Mouse (Mus musculus) cortical plate, adult 2 months (tissue): ENCODE results near the gene Fads2. TPM values are rescaled to one million over a fixed set of nuclear protein-coding genes. Genes with fewer than 3 reads are reported as not detected.
A peak's percentile ranks its signal among the peaks of the same experiment; 100 is the strongest.

Experiments
- H3K27ac ChIP-seq: fragments of 200-500 bp; 2 replicates; pipeline ENCODE4 v1.5.1; 2012; ENCODE audit warnings: low read length, control low read depth, inconsistent platforms; ENCODE audit not compliant: insufficient read depth
- H3K4me1 ChIP-seq: fragments of 200-500 bp; 2 replicates; pipeline ENCODE4 v1.6.1; 2011; ENCODE audit warnings: low read length; ENCODE audit not compliant: control insufficient read depth, insufficient read depth
- H3K4me3 ChIP-seq: fragments of 200-500 bp; 2 replicates; pipeline ENCODE4 v1.5.1; 2011; ENCODE audit warnings: mild to moderate bottlenecking, low read length, control low read depth; ENCODE audit not compliant: insufficient read depth
- CTCF ChIP-seq: fragments of 200-500 bp; IDR thresholded peaks from 2 replicates; pipeline ENCODE4 v1.5.1; 2011; ENCODE audit warnings: mild to moderate bottlenecking, control low read depth, low read length; ENCODE audit not compliant: insufficient read depth; ENCODE audit errors: extremely low read depth
- POLR2A ChIP-seq: fragments of 200-500 bp; IDR thresholded peaks from 2 replicates; pipeline ENCODE4 v1.6.1; 2011; ENCODE audit warnings: mild to moderate bottlenecking, low read length, control low read depth; ENCODE audit not compliant: insufficient read depth; ENCODE audit errors: extremely low read depth
- polyA plus RNA-seq: library from polyadenylated mRNA; depleted of rRNA; stranded (reverse); fragments of >200 nt; gene quantifications from 2 replicates; pipeline ENCODE4 v1.2.3, GENCODE M21; 2012

Gene Fads2
- polyA plus RNA-seq, 1 experiment, result 163 TPM

DNA sequence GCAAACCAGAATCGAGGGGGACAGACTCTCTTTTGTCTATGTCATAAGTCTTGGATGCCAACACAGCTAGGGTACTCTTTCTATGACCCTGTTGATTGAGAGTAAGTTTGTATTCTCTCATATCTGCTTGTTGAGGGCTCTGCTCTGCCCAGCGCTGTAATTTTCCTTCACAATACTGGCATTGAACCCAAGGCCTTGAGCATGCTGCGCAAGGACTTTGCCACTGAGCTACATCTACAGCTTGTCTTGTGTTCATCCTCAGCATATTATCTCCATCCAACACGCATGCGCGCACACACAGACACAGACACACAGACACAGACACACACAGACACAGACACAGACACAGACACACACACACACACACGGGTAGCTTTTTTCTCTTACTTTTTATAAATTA, 21.2 kb downstream of the Fads2 start:
- Histone ChIP-seq H3K27ac (no peak overlapping the region), H3K4me3 (no peak overlapping the region), H3K4me1 (no peaks in the 10 kb centered on the region)
- TF ChIP-seq POLR2A, result no peak
- TF ChIP-seq CTCF, result no peak

DNA sequence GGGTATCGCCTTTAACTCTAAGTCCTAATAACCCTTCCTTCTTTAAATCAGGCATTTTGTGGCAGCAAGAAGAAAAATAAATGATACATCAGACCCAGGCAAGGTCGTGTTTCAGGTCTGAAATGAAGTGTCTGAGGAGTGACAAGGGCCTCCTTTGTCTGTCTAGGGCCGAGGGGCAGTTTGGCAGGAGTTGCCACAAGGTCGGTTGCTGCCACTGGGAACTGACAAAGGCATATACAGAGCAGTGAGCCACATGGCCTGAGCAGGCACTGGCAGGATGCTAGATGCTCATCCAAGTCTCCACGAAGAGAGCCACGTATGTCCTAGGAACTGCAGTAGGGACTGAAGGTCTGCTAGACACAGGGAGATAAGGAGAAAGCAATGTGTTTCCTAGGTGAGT, 23.2 kb downstream of the Fads2 start:
- TF ChIP-seq CTCF (no peak), POLR2A (no peak)
- no peak overlapping the region for H3K4me3 ChIP-seq
- no peaks in the 10 kb centered on the region for H3K4me1 ChIP-seq
- H3K27ac ChIP-seq, result no peak overlapping the region

DNA sequence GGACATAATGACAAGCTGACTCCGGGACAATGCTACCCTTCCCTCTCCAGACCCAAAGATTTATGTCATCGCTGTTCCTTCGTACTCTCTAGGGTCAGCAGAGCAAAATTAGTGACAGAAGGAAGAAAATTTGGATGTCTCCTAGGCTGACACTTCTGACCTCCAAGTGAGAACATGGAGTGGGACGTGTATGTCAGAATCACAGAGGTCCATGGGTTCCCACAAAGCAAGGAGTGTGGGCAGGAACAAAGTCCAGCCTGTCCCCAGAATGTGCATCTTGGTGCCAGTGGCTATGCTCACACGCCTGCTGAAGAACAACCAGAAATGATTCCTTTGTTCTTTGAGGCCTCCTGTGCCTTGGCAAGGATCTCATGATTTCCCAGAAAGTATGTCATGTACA, 28.4 kb downstream of the Fads2 start:
- Histone ChIP-seq H3K4me3 (no peak overlapping the region), H3K4me1 (no peaks in the 10 kb centered on the region), H3K27ac (no peak overlapping the region)
- no peak for TF ChIP-seq POLR2A
- TF ChIP-seq CTCF, result no peak

DNA sequence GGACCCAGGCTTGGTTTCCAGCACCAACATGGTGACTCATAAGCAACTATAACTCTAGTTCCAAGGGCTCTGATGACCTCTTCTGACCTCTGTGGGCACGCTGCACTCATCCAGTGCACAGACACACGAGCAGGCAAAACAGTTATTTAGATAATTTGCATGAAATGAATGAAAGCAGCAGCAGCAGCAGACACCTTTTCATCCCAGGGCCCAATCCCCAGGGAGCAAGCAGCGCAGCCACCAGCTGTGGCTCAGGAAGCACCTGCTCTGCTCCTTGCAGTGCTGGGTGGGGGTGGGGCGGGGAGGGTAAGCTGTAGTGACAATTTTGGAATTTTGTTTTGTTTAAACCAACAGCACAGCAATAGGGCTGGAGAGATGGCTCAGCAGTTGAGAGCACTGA, 29.7 kb downstream of the Fads2 start:
- TF ChIP-seq POLR2A (no peak), CTCF (no peak)
- Histone ChIP-seq H3K4me3 (no peak overlapping the region), H3K4me1 (no peaks in the 10 kb centered on the region), H3K27ac (no peak overlapping the region)

DNA sequence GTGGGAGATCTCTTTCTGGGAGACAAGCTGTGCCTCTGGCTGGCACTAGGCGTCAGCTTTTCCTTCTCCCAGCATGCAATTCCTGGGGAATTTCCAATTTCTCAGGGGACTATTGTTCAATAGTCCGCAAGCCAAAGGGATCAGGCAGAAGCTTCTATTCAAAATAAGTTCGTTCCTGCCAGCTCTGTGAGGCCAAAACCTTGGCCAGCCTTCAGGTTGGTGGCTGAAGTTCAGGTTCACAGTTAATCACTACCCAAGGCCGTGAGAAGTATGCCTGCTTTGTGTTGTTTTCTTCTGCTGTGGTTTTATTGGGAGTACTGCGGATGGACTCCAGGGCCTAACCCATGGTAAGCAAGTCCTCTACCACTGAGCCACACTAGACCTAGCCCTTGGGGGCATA, 30.4 kb downstream of the Fads2 start:
- 0 out of 2 replicates have a peak overlapping the region, but pooled peaks have one; percentile 12 for H3K27ac ChIP-seq
- H3K4me1 ChIP-seq, result no peaks in the 10 kb centered on the region
- TF ChIP-seq POLR2A, result no peak
- no peak; the same call in 1 of the 2 replicates for TF ChIP-seq CTCF

DNA sequence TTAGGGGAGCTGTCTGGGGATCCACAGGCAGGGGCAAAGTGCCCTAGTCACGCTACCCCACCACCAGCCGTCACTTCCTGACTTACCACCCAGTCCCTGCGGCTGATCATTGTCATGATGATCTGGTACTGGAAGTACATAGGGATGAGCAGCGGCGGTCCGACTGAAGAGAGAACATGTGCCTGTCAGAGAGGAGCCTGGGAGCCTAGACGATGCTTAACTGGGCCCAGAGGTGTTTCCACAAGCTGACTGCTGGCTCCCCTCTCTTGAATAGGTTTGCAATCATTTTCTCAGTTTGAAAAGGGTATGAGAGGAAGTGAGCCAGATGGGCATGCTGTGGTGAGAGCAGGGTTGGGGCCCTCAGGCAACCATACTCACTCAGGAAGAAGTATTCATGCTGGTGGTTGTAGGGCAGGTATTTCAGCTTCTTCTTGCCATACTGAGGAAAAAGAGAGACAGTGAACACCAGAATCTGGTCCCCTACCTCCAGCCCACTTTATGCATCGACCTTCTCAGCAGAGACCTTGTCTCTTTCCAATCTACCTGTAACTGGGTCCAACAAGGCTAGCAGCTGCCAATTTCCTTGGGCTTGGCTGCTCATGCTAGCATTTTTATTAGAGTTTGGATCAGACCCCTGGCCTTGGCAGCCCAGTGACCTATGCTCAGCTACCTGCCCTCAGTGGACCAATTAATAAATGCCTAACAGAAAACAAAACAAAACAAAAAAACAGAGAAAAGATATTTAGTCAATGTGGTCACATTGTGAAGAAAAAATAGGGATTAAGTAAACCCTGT, 31.2 kb downstream of the Fads2 start:
- no peaks in the 10 kb centered on the region for H3K4me1 ChIP-seq
- no peak overlapping the region for H3K4me3 ChIP-seq
- H3K27ac ChIP-seq, result 0 out of 2 replicates have a peak overlapping the region, but pooled peaks have one; percentile 12
- TF ChIP-seq CTCF, result no peak
- no peak for TF ChIP-seq POLR2A

More for the DNA sequence above, 30.4 kb downstream of the Fads2 start:
- H3K4me3 ChIP-seq, result no peak overlapping the region

DNA sequence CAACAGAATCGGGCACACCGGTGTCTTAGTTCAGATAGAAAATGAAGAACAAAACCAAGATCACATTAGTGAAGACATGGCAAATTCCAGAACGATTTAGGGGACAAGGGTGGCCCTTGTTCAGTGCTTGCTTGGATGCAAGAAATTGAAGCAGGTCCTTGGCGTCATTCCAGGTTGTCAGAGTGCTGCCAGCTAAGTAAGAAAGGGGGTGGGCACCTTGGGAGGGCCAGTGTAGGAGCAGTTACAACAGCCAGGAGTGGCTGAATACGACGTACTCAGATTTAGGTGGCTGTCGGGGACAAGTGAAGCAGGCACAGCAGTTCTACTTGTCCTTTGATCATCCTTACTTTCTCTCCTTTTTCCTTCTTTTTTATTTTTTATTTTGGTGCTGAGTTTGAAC, 33.8 kb downstream of the Fads2 start:
- Histone ChIP-seq H3K4me3 (no peak overlapping the region), H3K27ac (no peak overlapping the region), H3K4me1 (no peaks in the 10 kb centered on the region)
- TF ChIP-seq CTCF, result no peak
- TF ChIP-seq POLR2A, result no peak

DNA sequence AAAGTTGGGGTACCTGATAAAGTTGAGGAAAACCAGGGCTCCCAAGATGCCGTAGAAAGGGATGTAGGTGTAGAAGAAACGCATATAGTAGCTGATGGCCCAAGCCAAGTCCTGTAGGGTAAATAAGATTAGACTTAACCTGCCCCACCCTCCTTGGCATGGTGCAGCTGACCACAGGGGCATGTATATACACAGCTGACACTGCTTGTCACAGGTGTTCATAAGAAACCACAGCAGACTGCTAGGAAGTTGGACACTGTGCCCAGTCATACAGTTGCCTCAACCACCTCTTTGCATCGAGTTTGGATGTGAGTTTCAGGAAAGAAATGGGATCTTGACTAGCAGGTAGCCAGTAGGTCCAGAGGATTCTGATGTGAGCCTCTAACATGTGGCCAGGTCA, 35.0 kb downstream of the Fads2 start:
- H3K4me1 ChIP-seq, result no peaks in the 10 kb centered on the region
- no peak overlapping the region for H3K4me3 ChIP-seq
- no peak for TF ChIP-seq CTCF
- no peak for TF ChIP-seq POLR2A
- no peak overlapping the region for H3K27ac ChIP-seq

DNA sequence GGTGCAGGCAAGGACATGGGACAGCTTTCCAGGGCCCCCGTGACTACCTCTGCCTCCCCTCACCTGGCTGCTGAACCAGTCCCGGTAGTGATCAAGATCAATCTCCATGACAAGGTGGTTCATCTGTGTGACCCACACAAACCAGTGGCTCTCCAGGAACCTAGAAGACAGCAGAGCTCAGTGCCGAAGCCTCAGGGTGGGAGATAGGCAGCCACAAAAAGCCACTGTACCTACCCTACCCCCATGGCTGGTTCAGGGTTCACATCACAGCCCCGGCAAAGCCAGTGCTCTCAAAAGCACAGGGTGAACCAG, 35.4 kb downstream of the Fads2 start:
- no peaks in the 10 kb centered on the region for H3K4me1 ChIP-seq
- H3K4me3 ChIP-seq, result no peak overlapping the region
- no peak overlapping the region for H3K27ac ChIP-seq
- no peak for TF ChIP-seq POLR2A
- TF ChIP-seq CTCF, result no peak

DNA sequence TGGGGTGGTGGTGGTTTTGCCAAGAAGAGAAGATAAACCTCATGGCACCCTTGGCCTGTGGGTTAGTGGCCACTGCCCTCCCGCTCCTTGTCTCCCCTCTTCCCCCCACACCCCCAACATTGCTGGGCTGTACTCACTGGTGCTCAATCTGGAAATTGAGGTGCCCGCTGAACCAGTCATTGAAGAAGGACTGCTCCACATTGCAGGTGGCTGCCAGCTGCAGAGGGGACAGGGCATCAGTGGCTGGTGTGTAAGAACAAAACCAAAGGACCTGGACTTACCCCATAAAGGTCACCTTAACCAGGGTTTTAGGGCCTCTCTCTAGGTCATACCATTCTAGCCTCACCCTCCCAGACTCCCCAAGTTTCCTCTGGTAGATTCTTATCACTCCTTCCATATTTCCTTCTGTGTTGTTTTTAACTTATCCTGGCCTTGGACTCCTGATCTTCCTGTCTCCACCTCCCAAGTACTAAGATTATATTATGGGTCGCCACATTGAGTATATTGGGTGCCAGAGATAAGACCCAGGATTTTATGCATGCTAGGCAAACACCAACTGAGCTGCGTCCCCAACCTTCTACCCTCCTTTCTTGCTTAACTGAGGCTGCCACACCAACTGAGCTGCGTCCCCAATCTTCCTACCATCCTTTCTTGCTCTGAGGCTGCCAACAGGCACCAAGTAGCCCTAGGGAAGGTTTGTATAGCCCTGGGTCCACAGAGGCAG, 35.9 kb downstream of the Fads2 start:
- no peaks in the 10 kb centered on the region for H3K4me1 ChIP-seq
- H3K4me3 ChIP-seq, result no peak overlapping the region
- H3K27ac ChIP-seq, result no peak overlapping the region
- no peak for TF ChIP-seq CTCF
- TF ChIP-seq POLR2A, result no peak
